11 mouse cellular contexts compared by ENCODE assay signal in genomic region chrX:53976273-53977135, GRCm38 (mm10).
DNase-seq lines count a peak whose midpoint lies in the region; ATAC-seq lines count a peak whose summit lies in the region.
"Had no signal": no experiment of that assay in that cellular context is flagged by ENCODE, and none has a peak within 500 bp of the region (broad histone marks: within the 10 kb centered on the region; RNA-seq: fewer than 3 reads in every experiment).

No protein-coding gene starts in this region.

- ATAC-seq in kidney, embryonic 15.5 days (replicated peaks; ENCODE audit: low FRiP score): peak; percentile 54; the same call in 1 of the 2 replicates
- no peak for ATAC-seq in embryonic facial prominence, embryonic 14.5 days (ENCODE audit: low read depth)
- ATAC-seq in limb, embryonic 11.5 days (ENCODE audit: insufficient number of reproducible peaks, low FRiP score, low TSS enrichment, low read depth): 0 out of 2 replicates have a peak, but pooled peaks have one; percentile 35
- 0 out of 2 replicates have a peak, but pooled peaks have one; percentile 57 for ATAC-seq in neural tube, embryonic 15.5 days (ENCODE audit: low FRiP score)

- H3K9ac ChIP-seq in kidney, embryonic 15.5 days: no peak overlapping the region
- H3K9ac ChIP-seq in embryonic facial prominence, embryonic 14.5 days (ENCODE audit: low read depth, low read length): no peak overlapping the region
- H3K9ac ChIP-seq in limb, embryonic 11.5 days (ENCODE audit: low read length): no peak overlapping the region
- H3K9ac ChIP-seq in neural tube, embryonic 15.5 days (replicated peaks): no peak overlapping the region

- DNase-seq in kidney, postnatal 14 days: no peak
- peak; percentile 0 for DNase-seq in embryonic facial prominence, embryonic 14.5 days (ENCODE audit: low spot score)
- peak; percentile 41 for DNase-seq in limb, embryonic 11.5 days (ENCODE audit: low spot score)
- no peak for DNase-seq in urinary bladder, adult 2 months (ENCODE audit: low spot score)
- DNase-seq in lung, postnatal 10 days: no peak
- no peak for DNase-seq in spleen, postnatal 10 days (ENCODE audit: low spot score in 2 of 2)
- DNase-seq: cerebellum, adult 8-10 months; kidney, adult 9 months had no signal

- peak overlapping the region; percentile 40 for H3K4me3 ChIP-seq in kidney, embryonic 15.5 days (replicated peaks)
- H3K4me3 ChIP-seq in embryonic facial prominence, embryonic 14.5 days (ENCODE audit: low read depth, low read length): peak overlapping the region; percentile 37
- H3K4me3 ChIP-seq in limb, embryonic 11.5 days (ENCODE audit: low read depth, low read length): peak overlapping the region; percentile 31
- peak overlapping the region; percentile 42 for H3K4me3 ChIP-seq in neural tube, embryonic 15.5 days (replicated peaks)

- H3K9me3 ChIP-seq in kidney, embryonic 15.5 days (replicated peaks): no peaks in the 10 kb centered on the region
- H3K9me3 ChIP-seq in embryonic facial prominence, embryonic 14.5 days (ENCODE audit: control insufficient read depth, low read length): no peaks in the 10 kb centered on the region
- no peaks in the 10 kb centered on the region for H3K9me3 ChIP-seq in limb, embryonic 11.5 days (ENCODE audit: control insufficient read depth, low read length)
- H3K9me3 ChIP-seq in neural tube, embryonic 15.5 days (replicated peaks): no peaks in the 10 kb centered on the region

- H3K27ac ChIP-seq in kidney, embryonic 15.5 days: no peak overlapping the region
- no peak overlapping the region for H3K27ac ChIP-seq in embryonic facial prominence, embryonic 14.5 days (replicated peaks; ENCODE audit: low read depth, low read length)
- H3K27ac ChIP-seq in limb, embryonic 11.5 days (replicated peaks; ENCODE audit: low read depth, low read length): no peak overlapping the region
- H3K27ac ChIP-seq in neural tube, embryonic 15.5 days (replicated peaks): no peak overlapping the region

- no peaks in the 10 kb centered on the region for H3K36me3 ChIP-seq in kidney, embryonic 15.5 days
- no peaks in the 10 kb centered on the region for H3K36me3 ChIP-seq in embryonic facial prominence, embryonic 14.5 days (ENCODE audit: control insufficient read depth, insufficient read depth, low read length)
- no peaks in the 10 kb centered on the region for H3K36me3 ChIP-seq in limb, embryonic 11.5 days (ENCODE audit: control insufficient read depth, insufficient read depth, low read length)
- no peaks in the 10 kb centered on the region for H3K36me3 ChIP-seq in neural tube, embryonic 15.5 days
- H3K36me3 ChIP-seq: G1E had no signal

- no peaks in the 10 kb centered on the region for H3K4me1 ChIP-seq in kidney, embryonic 15.5 days
- H3K4me1 ChIP-seq in embryonic facial prominence, embryonic 14.5 days (ENCODE audit: control insufficient read depth, insufficient read depth, low read length): no peaks in the 10 kb centered on the region
- H3K4me1 ChIP-seq in limb, embryonic 11.5 days (ENCODE audit: control insufficient read depth, insufficient read depth, low read length): no peaks in the 10 kb centered on the region
- peaks cover 17% of the 10 kb centered on the region for H3K4me1 ChIP-seq in neural tube, embryonic 15.5 days

- H3K4me2 ChIP-seq in kidney, embryonic 15.5 days: peak overlapping the region; percentile 67
- peak overlapping the region; percentile 62 for H3K4me2 ChIP-seq in embryonic facial prominence, embryonic 14.5 days (ENCODE audit: low read depth, low read length)
- peak overlapping the region; percentile 62 for H3K4me2 ChIP-seq in limb, embryonic 11.5 days (ENCODE audit: low read depth, severe bottlenecking)
- H3K4me2 ChIP-seq in neural tube, embryonic 15.5 days: peak overlapping the region; percentile 80

- H3K27me3 ChIP-seq in kidney, embryonic 15.5 days: peaks cover 7% of the 10 kb centered on the region; the same call in 1 of the 2 replicates
- H3K27me3 ChIP-seq in embryonic facial prominence, embryonic 14.5 days (replicated peaks; ENCODE audit: control insufficient read depth, insufficient read depth, low read length): 0 out of 2 replicates have a peak, but pooled peaks cover 3% of the 10 kb centered on the region
- H3K27me3 ChIP-seq in limb, embryonic 11.5 days (ENCODE audit: control insufficient read depth, insufficient read depth, low read length): no peaks in the 10 kb centered on the region
- H3K27me3 ChIP-seq in neural tube, embryonic 15.5 days (replicated peaks): no peaks in the 10 kb centered on the region; the same call in 1 of the 2 replicates

- WGBS in kidney, embryonic 15.5 days: 25% methylated on average over 40 of the region's 42 CpGs
- WGBS in embryonic facial prominence, embryonic 14.5 days: 14% methylated on average over 30 of the region's 42 CpGs
- WGBS in limb, embryonic 11.5 days: 12% methylated on average over 34 of the region's 42 CpGs
- WGBS in neural tube, embryonic 15.5 days: 25% methylated on average over 33 of the region's 42 CpGs

Comparison
In these comparisons a context has a peak if more than half of its experiments do, and no peak if none do; other contexts are left out.
1. DNase-seq: peak in embryonic facial prominence, embryonic 14.5 days (single experiment) and limb, embryonic 11.5 days (single experiment); none in kidney, postnatal 14 days (single experiment), urinary bladder, adult 2 months (single experiment), lung, postnatal 10 days (single experiment) and spleen, postnatal 10 days (0 of 2).
2. Peak in every context shown above with its lines, with median percentiles within 50 percentile points of each other: H3K4me2 ChIP-seq and H3K4me3 ChIP-seq.